21 mouse cellular contexts compared by ENCODE assay signal in genomic region chr17:15518186-15518585, GRCm38 (mm10). TPM values are rescaled to one million over a fixed set of nuclear protein-coding genes. Genes with fewer than 3 reads are reported as not detected.
DNase-seq lines count a peak whose midpoint lies in the region; ATAC-seq and TF ChIP-seq lines count a peak whose summit lies in the region.
"Had no signal": no experiment of that assay in that cellular context is flagged by ENCODE, and none has a peak within 500 bp of the region (broad histone marks: within the 10 kb centered on the region; RNA-seq: fewer than 3 reads in every experiment).

No protein-coding gene starts in this region.

- DNase-seq in heart, postnatal 0 days (ENCODE audit: low spot score), result no peak
- DNase-seq in heart, adult 18-20 months, result no peak
- no peak for DNase-seq in layer of hippocampus, adult 2 months (ENCODE audit: low spot score in 2 of 2)
- no peak for DNase-seq in layer of hippocampus, adult 9-11 months
- no peak for DNase-seq in frontal cortex, postnatal 10 days (ENCODE audit: low spot score in 2 of 2)
- no peak for DNase-seq in layer of hippocampus, adult 9-10 months (ENCODE audit: low spot score)
- DNase-seq: adrenal gland, postnatal 10 days; cerebellum, adult 11 months; cerebellum, adult 8-10 months; cerebellum, postnatal 25 days; gastrocnemius, adult 2 months; gastrocnemius, postnatal 25 days; heart, adult 2 months; heart, postnatal 36 days; kidney, adult 11 months had no signal

- H3K9me3 ChIP-seq in heart, postnatal 0 days (replicated peaks; ENCODE audit: control insufficient read depth, low read length), result no peaks in the 10 kb centered on the region
- H3K9me3 ChIP-seq: embryonic facial prominence, embryonic 12.5 days; G1E; heart, embryonic 12.5 days; hindbrain, embryonic 12.5 days had no signal

- no peaks in the 10 kb centered on the region for H3K27me3 ChIP-seq in heart, postnatal 0 days (ENCODE audit: control insufficient read depth, insufficient read depth, low read length)
- H3K27me3 ChIP-seq: embryonic facial prominence, embryonic 12.5 days; heart, embryonic 12.5 days; hindbrain, embryonic 12.5 days had no signal

- peak; percentile 6; the same call in 1 of the 2 replicates for TF ChIP-seq CTCF in heart, postnatal 0 days (IDR thresholded peaks at IDR 0.05; ENCODE audit: low read depth)
- 0 out of 2 replicates have a peak, but pooled peaks have one; percentile 9 for TF ChIP-seq CTCF in layer of hippocampus, adult 2 months (conservative IDR thresholded peaks at IDR 0.05)

- H3K4me2 ChIP-seq in heart, postnatal 0 days (ENCODE audit: low read depth, low read length), result no peak overlapping the region
- H3K4me2 ChIP-seq: embryonic facial prominence, embryonic 12.5 days; heart, embryonic 12.5 days; hindbrain, embryonic 12.5 days had no signal

- H3K36me3 ChIP-seq in heart, postnatal 0 days (replicated peaks; ENCODE audit: control insufficient read depth, insufficient read depth, low read length), result peaks cover 91% of the 10 kb centered on the region

- H3K4me3 ChIP-seq in heart, postnatal 0 days (ENCODE audit: low read depth, low read length), result no peak overlapping the region
- H3K4me3 ChIP-seq in layer of hippocampus, adult 2 months, result no peak overlapping the region
- H3K4me3 ChIP-seq: embryonic facial prominence, embryonic 12.5 days; gastrocnemius, adult 2 months; heart, adult 2 months; heart, embryonic 12.5 days; hindbrain, embryonic 12.5 days had no signal

- no peak overlapping the region for H3K9ac ChIP-seq in heart, postnatal 0 days (replicated peaks; ENCODE audit: low read depth, low read length)
- H3K9ac ChIP-seq: embryonic facial prominence, embryonic 12.5 days; heart, embryonic 12.5 days; hindbrain, embryonic 12.5 days had no signal

- 87% methylated on average over 5 of the region's 5 CpGs for WGBS in heart, postnatal 0 days

- H3K4me1 ChIP-seq in heart, postnatal 0 days (ENCODE audit: control insufficient read depth, insufficient read depth), result no peaks in the 10 kb centered on the region
- H3K4me1 ChIP-seq: embryonic facial prominence, embryonic 12.5 days; hindbrain, embryonic 12.5 days had no signal

- no peak for TF ChIP-seq EP300 in heart, postnatal 0 days (IDR thresholded peaks at IDR 0.05; ENCODE audit: low read depth)

- no peak overlapping the region for H3K27ac ChIP-seq in heart, postnatal 0 days (ENCODE audit: low read depth)
- no peak overlapping the region for H3K27ac ChIP-seq in layer of hippocampus, adult 2 months
- H3K27ac ChIP-seq: embryonic facial prominence, embryonic 12.5 days; gastrocnemius, adult 2 months; heart, adult 2 months; hindbrain, embryonic 12.5 days had no signal

- ATAC-seq in heart, postnatal 0 days (ENCODE audit: insufficient read depth, low read depth), result no peak
- peak; percentile 31 for ATAC-seq in CD4-positive, CD25-positive, alpha-beta regulatory T cell, adult 4 months
- ATAC-seq in inflammation-experienced regulatory T-cells, adult 6 months, result peak; percentile 27

RNA-seq across cellular contexts. Expression of gene Pdcd2, which starts 8.9 kb away (rescaled TPM):
- 42.7 and 72.9 TPM in 2 replicates for total RNA-seq in heart, postnatal 0 days (2014; rRNA removed; ENCODE audit: low replicate concordance)
- 28.5 and 29.6 TPM in 2 replicates for polyA plus RNA-seq in heart, postnatal 0 days (2015; fragmentation: Nextera tagmentation; extraction: Ambion mirVana)
- 10 to 100 TPM; 16.6 to 20.5 TPM for total RNA-seq in heart, adult 18-20 months (2021)
- 10 to 100 TPM; 15.5 to 23.8 TPM for total RNA-seq in layer of hippocampus, adult 2 months (2021)
- polyA plus RNA-seq in CD4-positive, CD25-positive, alpha-beta regulatory T cell, adult 4 months (2017; shearing (Covaris generic)), result 10 to 100 TPM; 17.1 to 36.0 TPM
- 10 to 100 TPM; 18.0 to 29.1 (median 21.3) TPM for polyA plus RNA-seq in inflammation-experienced regulatory T-cells, adult 6 months (2017; shearing (Covaris generic))

RNA-seq across cellular contexts. Expression of gene Tbp, which starts 18.5 kb away (rescaled TPM):
- total RNA-seq in heart, postnatal 0 days (2014; rRNA removed; ENCODE audit: low replicate concordance), result 22.5 and 26.7 TPM in 2 replicates
- 14.7 and 16.5 TPM in 2 replicates for polyA plus RNA-seq in heart, postnatal 0 days (2015; fragmentation: Nextera tagmentation; extraction: Ambion mirVana)
- total RNA-seq in heart, adult 18-20 months (2021), result 10 to 100 TPM; 10.2 to 11.2 TPM
- total RNA-seq in layer of hippocampus, adult 2 months (2021), result 10 to 100 TPM; 29.1 to 29.6 TPM
- polyA plus RNA-seq in CD4-positive, CD25-positive, alpha-beta regulatory T cell, adult 4 months (2017; shearing (Covaris generic)), result 10 to 100 TPM; 49.0 to 56.6 TPM
- 10 to 100 TPM; 48.2 to 58.1 (median 56.7) TPM for polyA plus RNA-seq in inflammation-experienced regulatory T-cells, adult 6 months (2017; shearing (Covaris generic))

RNA-seq across cellular contexts. Expression of gene Psmb1, which starts 18.6 kb away (rescaled TPM):
- total RNA-seq in heart, postnatal 0 days (2014; rRNA removed; ENCODE audit: low replicate concordance), result 91.4 and 112 TPM in 2 replicates
- 228 and 230 TPM in 2 replicates for polyA plus RNA-seq in heart, postnatal 0 days (2015; fragmentation: Nextera tagmentation; extraction: Ambion mirVana)
- total RNA-seq in heart, adult 18-20 months (2021), result 100 to 1,000 TPM; 128 to 135 TPM
- total RNA-seq in layer of hippocampus, adult 2 months (2021), result 100 to 1,000 TPM; 122 to 130 TPM
- polyA plus RNA-seq in CD4-positive, CD25-positive, alpha-beta regulatory T cell, adult 4 months (2017; shearing (Covaris generic)), result 100 to 1,000 TPM; 317 to 371 TPM
- 100 to 1,000 TPM; 370 to 432 (median 370) TPM for polyA plus RNA-seq in inflammation-experienced regulatory T-cells, adult 6 months (2017; shearing (Covaris generic))

RNA-seq across cellular contexts. Expression of gene Prdm9, which starts 46.0 kb away (rescaled TPM):
- 1.0 and 2.3 TPM in 2 replicates for total RNA-seq in heart, postnatal 0 days (2014; rRNA removed; ENCODE audit: low replicate concordance)
- 1.7 and 1.9 TPM in 2 replicates for polyA plus RNA-seq in heart, postnatal 0 days (2015; fragmentation: Nextera tagmentation; extraction: Ambion mirVana)
- 1 to 10 TPM; 1.6 to 1.9 TPM for total RNA-seq in heart, adult 18-20 months (2021)
- total RNA-seq in layer of hippocampus, adult 2 months (2021), result 1 to 10 TPM; 2.1 to 3.5 TPM
- polyA plus RNA-seq in CD4-positive, CD25-positive, alpha-beta regulatory T cell, adult 4 months (2017; shearing (Covaris generic)), result 10 to 100 TPM in 1 of 2 experiments, 1 to 10 TPM in 1; 5.7 to 10.6 TPM
- 1 to 10 TPM; 4.5 to 9.0 (median 7.0) TPM for polyA plus RNA-seq in inflammation-experienced regulatory T-cells, adult 6 months (2017; shearing (Covaris generic))
